Mouse (Mus musculus): Measurements from ENCODE around the gene Dync1h1.

The Dync1h1 gene

GRCm38 (mm10) chr12:110601241-110602218 lies at the start of gene Dync1h1:
Gene Dync1h1 (plus strand): TSS chr12:110601452.
- peak; percentile 93 for DNase-seq

- no peak for DNase-seq
Measured at GRCm38 (mm10) chr12:110552113-110552512, 49.1 kb upstream of the Dync1h1 start.

- no peak for DNase-seq
Measured at GRCm38 (mm10) chr12:110553362-110553761, 47.9 kb upstream of the Dync1h1 start.

GRCm38 (mm10) chr12:110555536-110556240 lies 45.6 kb upstream of the Dync1h1 start:
- no peak for DNase-seq

- DNase-seq = no peak
Measured at GRCm38 (mm10) chr12:110556861-110557628, 44.2 kb upstream of the Dync1h1 start.

- DNase-seq = no peak
Measured at GRCm38 (mm10) chr12:110558175-110558574, 43.1 kb upstream of the Dync1h1 start.

- no peak for DNase-seq
Measured at GRCm38 (mm10) chr12:110563383-110563782, 37.9 kb upstream of the Dync1h1 start.

GRCm38 (mm10) chr12:110564848-110565247 lies 36.4 kb upstream of the Dync1h1 start:
- no peak for DNase-seq

GRCm38 (mm10) chr12:110566366-110566765 lies 34.9 kb upstream of the Dync1h1 start:
- no peak for DNase-seq

GRCm38 (mm10) chr12:110571050-110571449 lies 30.2 kb upstream of the Dync1h1 start:
- DNase-seq = no peak

GRCm38 (mm10) chr12:110572351-110572750 lies 28.9 kb upstream of the Dync1h1 start:
- no peak for DNase-seq

GRCm38 (mm10) chr12:110573635-110574034 lies 27.6 kb upstream of the Dync1h1 start:
- DNase-seq = no peak

GRCm38 (mm10) chr12:110575926-110576325 lies 25.3 kb upstream of the Dync1h1 start:
- DNase-seq = no peak

GRCm38 (mm10) chr12:110578333-110578732 lies 22.9 kb upstream of the Dync1h1 start:
- no peak for DNase-seq

- no peak for DNase-seq
Measured at GRCm38 (mm10) chr12:110588622-110589021, 12.6 kb upstream of the Dync1h1 start.

GRCm38 (mm10) chr12:110590804-110591259 lies 10.4 kb upstream of the Dync1h1 start:
- no peak for DNase-seq

GRCm38 (mm10) chr12:110591260-110591883 lies 9.9 kb upstream of the Dync1h1 start:
- peak; percentile 99 for DNase-seq

- DNase-seq = peak; percentile 70
Measured at GRCm38 (mm10) chr12:110598527-110598926, 2.7 kb upstream of the Dync1h1 start.

- peak; percentile 53 for DNase-seq
Measured at GRCm38 (mm10) chr12:110599791-110600190, 1.5 kb upstream of the Dync1h1 start.

- peak; percentile 50 for DNase-seq
Measured at GRCm38 (mm10) chr12:110600225-110600991, 844 bp upstream of the Dync1h1 start.

GRCm38 (mm10) chr12:110606161-110606560 lies 4.9 kb downstream of the Dync1h1 start:
- DNase-seq = no peak

- DNase-seq = no peak
Measured at GRCm38 (mm10) chr12:110606676-110607075, 5.4 kb downstream of the Dync1h1 start.

Measured in cerebellum, adult 11-12 months (tissue).